Mouse (Mus musculus) stomach, embryonic 14.5 days (tissue): Measurements from ENCODE around the gene Fnbp1. TPM values are rescaled to one million over a fixed set of nuclear protein-coding genes. Genes with fewer than 3 reads are reported as not detected.
"Not testable (repeated sequence)": the region's sequence is repeated elsewhere in the genome, so short reads cannot be mapped to it uniquely, and the experiment has no call there.

ENCODE experiments used
- ATAC-seq: fragments of 200-750 bp; cut with Nextera tagmentation; 2 replicates; pipeline ENCODE4 v1.8.0; 2017; ENCODE audit warnings: low read depth, moderate TSS enrichment; ENCODE audit not compliant: insufficient number of reproducible peaks, insufficient read depth, low FRiP score
- H3K27ac ChIP-seq: fragments of 300-500 bp; sonication (generic); 2 replicates; pipeline ENCODE4 v1.5.1; 2014; ENCODE audit warnings: mild to moderate bottlenecking, low read length, moderate library complexity, mixed read lengths
- H3K27me3 ChIP-seq: fragments of 300-500 bp; sonication (generic); 2 replicates; pipeline ENCODE4 v1.6.1; 2014; ENCODE audit warnings: low read length, control low read depth, mixed read lengths; ENCODE audit not compliant: control insufficient read depth, insufficient read depth
- H3K36me3 ChIP-seq: fragments of 300-500 bp; sonication (generic); 2 replicates; pipeline ENCODE4 v1.6.1; 2014; ENCODE audit warnings: mild to moderate bottlenecking, control low read depth, low read length, moderate library complexity, mixed read lengths; ENCODE audit not compliant: control insufficient read depth, insufficient read depth
- H3K4me1 ChIP-seq: fragments of 300-500 bp; sonication (generic); 2 replicates; pipeline ENCODE4 v1.6.1; 2014; ENCODE audit warnings: low read length, control low read depth, mixed read lengths; ENCODE audit not compliant: control insufficient read depth, insufficient read depth
- H3K4me2 ChIP-seq: fragments of 300-500 bp; sonication (generic); replicated peaks from 2 replicates; pipeline ENCODE4 v1.6.1; 2014; ENCODE audit warnings: low read depth, low read length, control low read depth
- H3K4me3 ChIP-seq: fragments of 300-500 bp; sonication (generic); 2 replicates; pipeline ENCODE4 v1.5.1; 2014; ENCODE audit warnings: low read depth, low read length, control low read depth
- H3K9ac ChIP-seq: fragments of 300-500 bp; sonication (generic); replicated peaks from 2 replicates; pipeline ENCODE4 v1.6.1; 2014; ENCODE audit warnings: low read depth, mild to moderate bottlenecking, control low read depth, low read length, moderate library complexity, mixed read lengths
- H3K9me3 ChIP-seq: fragments of 300-500 bp; sonication (generic); 2 replicates; pipeline ENCODE4 v1.6.1; 2016; ENCODE audit warnings: low read depth, low read length, control low read depth; ENCODE audit not compliant: control insufficient read depth
- WGBS: fragments of 180-500 bp; shearing (Covaris S2); extraction: QIAGEN DNeasy Blood & Tissue Kit; methylation state at CpG from one replicate; pipeline ENCODE4 v1.1.7; 2014; 5-methylcytosine and 5-hydroxymethylcytosine counted together
- polyA plus RNA-seq: library from polyadenylated mRNA; unstranded; fragments of >200 nt; fragmentation: Nextera tagmentation; extraction: Ambion mirVana; gene quantifications from 2 replicates; pipeline ENCODE4 v1.2.1, GENCODE M21; 2014

Fnbp1 gene
- polyA plus RNA-seq, 1 experiment from 2014 or later = 39.2 TPM

- peaks cover 75% of the 10 kb centered on the region for H3K36me3 ChIP-seq
- WGBS = 89% methylated on average over 5 of the region's 5 CpGs
- ATAC-seq = no peak
Observed at GRCm38 (mm10) chr2:31172536-31172935, 30.7 kb upstream of the Fnbp1 start.

DNA sequence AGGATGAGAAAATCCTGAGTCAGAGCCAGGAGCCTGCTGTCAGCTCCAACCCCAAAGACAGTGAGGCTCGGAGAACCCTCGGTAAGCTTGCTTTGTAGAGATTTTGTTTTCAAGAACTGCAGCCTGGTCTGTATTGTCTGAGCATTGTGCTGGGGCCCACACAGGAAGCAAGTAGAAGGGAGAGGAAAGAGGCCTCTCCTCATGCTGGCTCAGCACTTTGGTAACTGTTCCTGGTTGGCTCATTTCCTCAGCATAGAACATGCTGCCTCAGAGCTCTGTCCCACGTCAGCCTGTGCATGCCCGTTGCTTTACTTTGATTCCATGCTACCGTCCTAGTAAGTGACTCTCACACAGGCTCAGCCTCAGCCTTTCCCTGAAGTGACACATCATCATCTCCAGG lies 30.2 kb upstream of the Fnbp1 start:
- Histone ChIP-seq H3K36me3 (peaks cover 72% of the 10 kb centered on the region), H3K4me1 (no peaks in the 10 kb centered on the region), H3K4me2 (no peak overlapping the region), H3K27ac (peak overlapping the region; percentile 61; the same call in 1 of the 2 replicates), H3K9me3 (no peaks in the 10 kb centered on the region), H3K4me3 (no peak overlapping the region), H3K9ac (no peak overlapping the region), H3K27me3 (no peaks in the 10 kb centered on the region)
- WGBS = 81% methylated on average over 5 of the region's 5 CpGs
- no peak for ATAC-seq

More at GRCm38 (mm10) chr2:31172536-31172935, 30.7 kb upstream of the Fnbp1 start:
- H3K4me1 ChIP-seq = no peaks in the 10 kb centered on the region
- H3K9me3 ChIP-seq = no peaks in the 10 kb centered on the region
- H3K4me3 ChIP-seq = no peak overlapping the region
- H3K27me3 ChIP-seq = no peaks in the 10 kb centered on the region
- no peak overlapping the region for H3K4me2 ChIP-seq
- no peak overlapping the region for H3K9ac ChIP-seq
- H3K27ac ChIP-seq = 0 out of 2 replicates have a peak overlapping the region, but pooled peaks have one; percentile 15

DNA sequence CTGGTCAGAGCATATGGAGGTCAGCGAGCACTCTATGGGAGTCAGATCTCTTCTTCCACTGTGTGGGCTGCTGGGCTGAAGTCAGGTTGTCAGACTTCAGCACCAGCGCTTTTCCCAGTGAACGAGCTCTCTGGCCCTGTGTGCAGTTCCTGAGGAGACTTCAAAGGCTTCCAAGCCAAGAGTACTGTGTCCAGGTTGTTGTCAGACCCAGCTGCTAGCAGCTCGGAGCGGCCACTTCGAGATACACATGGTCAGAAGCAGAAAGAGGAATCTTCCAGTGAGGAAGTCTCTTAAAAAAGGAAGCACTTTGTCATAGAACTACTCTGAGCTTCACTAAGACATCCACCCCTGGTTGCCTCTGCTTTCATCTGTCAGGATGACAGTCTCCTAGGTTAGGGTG lies 28.4 kb upstream of the Fnbp1 start:
- no peaks in the 10 kb centered on the region for H3K9me3 ChIP-seq
- H3K36me3 ChIP-seq = peaks cover 62% of the 10 kb centered on the region
- no peak overlapping the region for H3K27ac ChIP-seq
- no peak overlapping the region for H3K9ac ChIP-seq
- H3K4me3 ChIP-seq = no peak overlapping the region
- 83% methylated on average over 6 of the region's 6 CpGs for WGBS
- H3K4me1 ChIP-seq = peaks cover 6% of the 10 kb centered on the region
- no peak for ATAC-seq
- H3K27me3 ChIP-seq = no peaks in the 10 kb centered on the region
- H3K4me2 ChIP-seq = no peak overlapping the region

DNA sequence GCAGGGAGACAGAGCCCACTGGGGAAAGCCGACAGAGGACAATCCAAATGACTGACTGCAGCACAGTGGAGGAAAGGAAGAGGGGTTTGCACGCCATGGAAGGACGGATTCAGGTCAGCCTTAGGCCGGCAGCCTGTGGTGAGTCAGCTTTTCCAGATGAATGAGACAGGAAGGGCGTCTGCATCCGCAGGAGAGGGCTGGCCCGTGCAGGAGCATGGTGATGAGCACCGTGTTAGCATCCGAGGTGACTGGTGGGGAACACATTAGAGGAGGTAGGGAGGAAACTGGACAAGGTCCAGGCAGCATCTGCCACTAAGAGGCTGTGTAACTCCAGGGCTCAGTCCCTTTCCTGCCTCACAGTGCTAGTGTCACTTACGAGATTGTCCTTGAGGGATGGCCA lies 27.2 kb upstream of the Fnbp1 start:
- H3K9ac ChIP-seq = no peak overlapping the region
- no peak for ATAC-seq
- H3K27me3 ChIP-seq = no peaks in the 10 kb centered on the region
- no peak overlapping the region for H3K4me2 ChIP-seq
- peaks cover 17% of the 10 kb centered on the region for H3K4me1 ChIP-seq
- WGBS = 83% methylated on average over 10 of the region's 10 CpGs
- H3K36me3 ChIP-seq = peaks cover 59% of the 10 kb centered on the region
- no peak overlapping the region for H3K27ac ChIP-seq
- H3K9me3 ChIP-seq = no peaks in the 10 kb centered on the region
- no peak overlapping the region for H3K4me3 ChIP-seq

DNA sequence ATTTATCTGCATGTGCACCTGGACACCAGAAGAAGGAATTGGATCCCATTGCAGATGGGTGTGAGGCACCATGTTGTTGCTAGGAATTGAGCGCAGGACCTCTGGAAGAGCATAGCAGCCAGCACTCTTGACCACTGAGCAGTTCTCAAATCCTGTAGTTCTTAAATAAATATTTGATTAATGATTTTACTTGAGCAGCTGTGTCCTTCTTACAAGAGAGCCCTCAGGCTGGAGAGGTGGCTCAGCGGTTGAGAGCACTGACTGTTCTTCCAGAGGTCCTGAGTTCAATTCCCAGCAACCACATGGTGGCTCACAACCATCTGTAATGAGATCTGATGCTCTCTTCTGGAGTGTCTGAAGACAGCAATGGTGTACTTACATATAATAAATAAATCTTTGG lies 25.8 kb upstream of the Fnbp1 start:
- not testable (repeated sequence) for H3K9me3 ChIP-seq, H3K9ac ChIP-seq, H3K4me2 ChIP-seq, H3K27me3 ChIP-seq, ATAC-seq, H3K4me3 ChIP-seq, H3K27ac ChIP-seq
- peaks cover 51% of the 10 kb centered on the region for H3K36me3 ChIP-seq
- 59% methylated on average over 2 of the region's 2 CpGs for WGBS
- H3K4me1 ChIP-seq = peaks cover 24% of the 10 kb centered on the region

- H3K27me3 ChIP-seq = no peaks in the 10 kb centered on the region
- peaks cover 31% of the 10 kb centered on the region for H3K36me3 ChIP-seq
- H3K27ac ChIP-seq = peak overlapping the region; percentile 95
- H3K4me3 ChIP-seq = no peak overlapping the region
- no peaks in the 10 kb centered on the region for H3K9me3 ChIP-seq
- WGBS = 53% methylated on average over 4 of the region's 4 CpGs
- H3K4me2 ChIP-seq = no peak overlapping the region
- H3K9ac ChIP-seq = no peak overlapping the region
- peaks cover 24% of the 10 kb centered on the region for H3K4me1 ChIP-seq
- no peak for ATAC-seq
Observed at GRCm38 (mm10) chr2:31165529-31165928, 23.7 kb upstream of the Fnbp1 start.

- 22% methylated on average over 5 of the region's 5 CpGs for WGBS
- H3K9ac ChIP-seq = no peak overlapping the region
- H3K27ac ChIP-seq = peak overlapping the region; percentile 95
- H3K27me3 ChIP-seq = no peaks in the 10 kb centered on the region
- no peaks in the 10 kb centered on the region for H3K9me3 ChIP-seq
- H3K4me2 ChIP-seq = 0 out of 2 replicates have a peak overlapping the region, but pooled peaks have one; percentile 2
- no peak overlapping the region for H3K4me3 ChIP-seq
- peaks cover 24% of the 10 kb centered on the region for H3K4me1 ChIP-seq
- H3K36me3 ChIP-seq = peaks cover 25% of the 10 kb centered on the region
- peak; percentile 82 for ATAC-seq
Observed at GRCm38 (mm10) chr2:31164841-31165455, 23.1 kb upstream of the Fnbp1 start.

- peaks cover 24% of the 10 kb centered on the region for H3K4me1 ChIP-seq
- H3K36me3 ChIP-seq = peaks cover 11% of the 10 kb centered on the region
- no peaks in the 10 kb centered on the region for H3K9me3 ChIP-seq
- no peak overlapping the region for H3K4me3 ChIP-seq
- no peaks in the 10 kb centered on the region for H3K27me3 ChIP-seq
- no peak overlapping the region for H3K4me2 ChIP-seq
- ATAC-seq = no peak
- H3K9ac ChIP-seq = no peak overlapping the region
- 65% methylated on average over 11 of the region's 11 CpGs for WGBS
- H3K27ac ChIP-seq = peak overlapping the region; percentile 95
Observed at GRCm38 (mm10) chr2:31163361-31164118, 21.7 kb upstream of the Fnbp1 start.
